Mouse (Mus musculus) liver, embryonic 11.5 days (tissue): ENCODE results near the gene Smad3. TPM values are rescaled to one million over a fixed set of nuclear protein-coding genes. Genes with fewer than 3 reads are reported as not detected.

Experiments
- ATAC-seq: fragments of 200-750 bp; cut with Nextera tagmentation; replicated peaks from 2 replicates; pipeline ENCODE4 v1.8.0; 2017; ENCODE audit warnings: moderate number of reproducible peaks, mild to moderate bottlenecking, moderate TSS enrichment, moderate library complexity; ENCODE audit not compliant: low FRiP score
- DNase-seq: peaks from one replicate; pipeline ENCODE4 v3.0.0-alpha.2; 2017; ENCODE audit warnings: low spot score
- H3K27ac ChIP-seq: fragments of 300-500 bp; sonication (generic); 2 replicates; pipeline ENCODE4 v1.5.1; 2014; ENCODE audit warnings: mild to moderate bottlenecking, low read depth, low read length, control low read depth
- H3K27me3 ChIP-seq: fragments of 300-500 bp; sonication (generic); replicated peaks from 2 replicates; pipeline ENCODE4 v1.6.1; 2014; ENCODE audit warnings: low read length, mixed read lengths; ENCODE audit not compliant: control insufficient read depth, insufficient read depth
- H3K36me3 ChIP-seq: fragments of 300-500 bp; sonication (generic); 2 replicates; pipeline ENCODE4 v1.6.1; 2014; ENCODE audit warnings: mild to moderate bottlenecking, low read length, moderate library complexity, mixed read lengths; ENCODE audit not compliant: control insufficient read depth, insufficient read depth
- H3K4me1 ChIP-seq: fragments of 300-500 bp; sonication (generic); replicated peaks from 2 replicates; pipeline ENCODE4 v1.6.1; 2014; ENCODE audit warnings: low read length, mixed read lengths; ENCODE audit not compliant: control insufficient read depth, insufficient read depth
- H3K4me2 ChIP-seq: fragments of 300-500 bp; sonication (generic); 2 replicates; pipeline ENCODE4 v1.6.1; 2014; ENCODE audit warnings: mild to moderate bottlenecking, control low read depth, moderate library complexity
- H3K4me3 ChIP-seq: fragments of 300-500 bp; sonication (generic); 2 replicates; pipeline ENCODE4 v1.5.1; 2014; ENCODE audit warnings: low read depth, low read length, control low read depth
- H3K9ac ChIP-seq: fragments of 300-500 bp; sonication (generic); 2 replicates; pipeline ENCODE4 v1.6.1; 2014; ENCODE audit warnings: low read depth, low read length, control low read depth
- H3K9me3 ChIP-seq: fragments of 300-500 bp; sonication (generic); 2 replicates; pipeline ENCODE4 v1.6.1; 2016; ENCODE audit warnings: low read length, inconsistent platforms, mixed read lengths; ENCODE audit not compliant: control insufficient read depth
- WGBS: fragments of 180-500 bp; shearing (Covaris S2); extraction: QIAGEN DNeasy Blood & Tissue Kit; methylation state at CpG from one replicate; pipeline ENCODE4 v1.1.7; 2014; 5-methylcytosine and 5-hydroxymethylcytosine counted together
- polyA plus RNA-seq: library from polyadenylated mRNA; unstranded; fragments of >200 nt; fragmentation: Nextera tagmentation; extraction: Ambion mirVana; gene quantifications from 2 replicates; pipeline ENCODE4 v1.2.1, GENCODE M21; 2014

Smad3 gene
- polyA plus RNA-seq, 1 experiment from 2014 or later = 7.3 TPM

GRCm38 (mm10) chr9:63781714-63782464, 24.1 kb upstream of the Smad3 start:
- Histone ChIP-seq H3K9me3 (no peaks in the 10 kb centered on the region), H3K36me3 (no peaks in the 10 kb centered on the region), H3K27me3 (no peaks in the 10 kb centered on the region), H3K9ac (no peak overlapping the region), H3K4me2 (peak overlapping the region; percentile 33; the same call in 1 of the 2 replicates), H3K4me1 (peaks cover 55% of the 10 kb centered on the region), H3K27ac (no peak overlapping the region), H3K4me3 (no peak overlapping the region)
- 64% methylated on average over 7 of the region's 7 CpGs for WGBS
- ATAC-seq (no peak), DNase-seq (no peak)

GRCm38 (mm10) chr9:63779950-63780887, 22.4 kb upstream of the Smad3 start:
- ATAC-seq (no peak), DNase-seq (no peak)
- H3K4me3 ChIP-seq = no peak overlapping the region
- H3K36me3 ChIP-seq = no peaks in the 10 kb centered on the region
- H3K9ac ChIP-seq = no peak overlapping the region
- 36% methylated on average over 17 of the region's 17 CpGs for WGBS
- no peaks in the 10 kb centered on the region for H3K9me3 ChIP-seq
- no peak overlapping the region for H3K4me2 ChIP-seq
- H3K4me1 ChIP-seq = peaks cover 44% of the 10 kb centered on the region
- peak overlapping the region; percentile 22; the same call in 1 of the 2 replicates for H3K27ac ChIP-seq
- H3K27me3 ChIP-seq = no peaks in the 10 kb centered on the region

GRCm38 (mm10) chr9:63776735-63777134, 18.9 kb upstream of the Smad3 start:
- Histone ChIP-seq H3K4me3 (no peak overlapping the region), H3K4me1 (peaks cover 35% of the 10 kb centered on the region), H3K27me3 (no peaks in the 10 kb centered on the region), H3K27ac (no peak overlapping the region), H3K9ac (no peak overlapping the region), H3K9me3 (no peaks in the 10 kb centered on the region), H3K4me2 (no peak overlapping the region), H3K36me3 (no peaks in the 10 kb centered on the region)
- ATAC-seq = no peak
- no peak for DNase-seq
- WGBS = 65% methylated on average over 3 of the region's 3 CpGs

GRCm38 (mm10) chr9:63774854-63775483, 17.2 kb upstream of the Smad3 start:
- ATAC-seq = peak; percentile 88
- no peaks in the 10 kb centered on the region for H3K9me3 ChIP-seq
- H3K4me1 ChIP-seq = peaks cover 22% of the 10 kb centered on the region
- WGBS = 34% methylated on average over 6 of the region's 6 CpGs
- no peak overlapping the region for H3K9ac ChIP-seq
- no peaks in the 10 kb centered on the region for H3K27me3 ChIP-seq
- peak overlapping the region; percentile 9; the same call in 1 of the 2 replicates for H3K4me2 ChIP-seq
- H3K4me3 ChIP-seq = no peak overlapping the region
- H3K27ac ChIP-seq = 0 out of 2 replicates have a peak overlapping the region, but pooled peaks have one; percentile 6
- no peaks in the 10 kb centered on the region for H3K36me3 ChIP-seq
- DNase-seq = no peak

- H3K9me3 ChIP-seq = 0 out of 2 replicates have a peak, but pooled peaks cover 3% of the 10 kb centered on the region
- no peak for DNase-seq
- H3K4me3 ChIP-seq = no peak overlapping the region
- no peaks in the 10 kb centered on the region for H3K27me3 ChIP-seq
- H3K4me1 ChIP-seq = peaks cover 19% of the 10 kb centered on the region
- no peak overlapping the region for H3K27ac ChIP-seq
- ATAC-seq = no peak
- no peak overlapping the region for H3K9ac ChIP-seq
- WGBS = 62% methylated on average over 10 of the region's 10 CpGs
- H3K36me3 ChIP-seq = no peaks in the 10 kb centered on the region
- H3K4me2 ChIP-seq = no peak overlapping the region
Observed at GRCm38 (mm10) chr9:63772452-63772851, 14.7 kb upstream of the Smad3 start.

- Histone ChIP-seq H3K27ac (0 out of 2 replicates have a peak overlapping the region, but pooled peaks have one; percentile 13), H3K4me2 (no peak overlapping the region), H3K9me3 (0 out of 2 replicates have a peak, but pooled peaks cover 3% of the 10 kb centered on the region), H3K36me3 (no peaks in the 10 kb centered on the region), H3K9ac (no peak overlapping the region), H3K4me1 (peaks cover 19% of the 10 kb centered on the region), H3K27me3 (no peaks in the 10 kb centered on the region), H3K4me3 (no peak overlapping the region)
- no peak for DNase-seq
- 31% methylated on average over 5 of the region's 5 CpGs for WGBS
- no peak for ATAC-seq
Observed at GRCm38 (mm10) chr9:63771676-63772075, 13.9 kb upstream of the Smad3 start.

- no peak overlapping the region for H3K4me3 ChIP-seq
- H3K27ac ChIP-seq = no peak overlapping the region
- H3K9me3 ChIP-seq = no peaks in the 10 kb centered on the region
- DNase-seq (no peak), ATAC-seq (no peak)
- WGBS = 89% methylated on average over 8 of the region's 8 CpGs
- H3K27me3 ChIP-seq = no peaks in the 10 kb centered on the region
- peaks cover 17% of the 10 kb centered on the region for H3K4me1 ChIP-seq
- H3K9ac ChIP-seq = no peak overlapping the region
- H3K36me3 ChIP-seq = no peaks in the 10 kb centered on the region
- no peak overlapping the region for H3K4me2 ChIP-seq
Observed at GRCm38 (mm10) chr9:63761367-63762094, 3.7 kb upstream of the Smad3 start.

- no peak for ATAC-seq
- no peaks in the 10 kb centered on the region for H3K36me3 ChIP-seq
- no peaks in the 10 kb centered on the region for H3K27me3 ChIP-seq
- H3K4me1 ChIP-seq = peaks cover 25% of the 10 kb centered on the region
- no peak overlapping the region for H3K4me3 ChIP-seq
- H3K4me2 ChIP-seq = no peak overlapping the region
- no peak overlapping the region for H3K9ac ChIP-seq
- H3K9me3 ChIP-seq = no peaks in the 10 kb centered on the region
- no peak for DNase-seq
- no peak overlapping the region for H3K27ac ChIP-seq
- 90% methylated on average over 7 of the region's 7 CpGs for WGBS
Observed at GRCm38 (mm10) chr9:63760783-63761182, 3.0 kb upstream of the Smad3 start.
